Mouse (Mus musculus): Measurements from ENCODE around the gene Jhy.

DNA sequence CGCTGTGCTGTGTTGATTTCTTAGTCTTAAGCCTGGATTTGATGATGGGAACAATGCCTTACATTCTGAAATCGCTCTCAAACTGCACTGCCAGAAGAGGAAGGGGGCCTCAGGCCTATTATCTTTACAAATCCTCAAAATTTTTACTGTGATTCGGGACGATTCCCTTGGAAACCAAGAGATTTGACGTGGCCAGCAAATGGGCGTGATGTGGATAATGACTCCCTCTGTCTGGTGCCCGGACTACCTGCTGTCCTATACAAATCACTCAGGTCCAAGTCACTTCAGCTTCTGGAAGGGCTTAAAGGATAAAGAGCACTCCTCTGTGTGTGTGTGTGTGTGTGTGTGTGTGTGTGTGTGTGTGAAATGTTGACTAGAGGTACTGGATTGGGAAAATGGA lies 55.0 kb downstream of the Jhy start:
- no peak for TF ChIP-seq POLR2A (IDR thresholded peaks at IDR 0.05; ENCODE audit: borderline replicate concordance, insufficient read depth, low read length)
- no peak for TF ChIP-seq CTCF (IDR thresholded peaks at IDR 0.05; ENCODE audit: borderline replicate concordance, insufficient read depth, low read depth, low read length)

Data from cerebellum, adult 2 months (tissue).